Mouse (Mus musculus) ES-E14 (cell line): ENCODE measurements at regions not wholly inside any gene's neighbourhood (a gene's known extent, or its start where the extent isn't known, plus 50 kb on each side); places are given as distances from the start of the nearest gene placed in this dataset.

Experiments
- DNase-seq: peaks from one replicate; pipeline ENCODE4 v3.0.0-alpha.2; 2013; ENCODE audit warnings: low read depth, low spot score
- H3K27ac ChIP-seq: 2 replicates; pipeline ENCODE4 v1.5.1; 2012; ENCODE audit warnings: low read depth, mild to moderate bottlenecking, low read length, moderate library complexity, mixed read lengths; ENCODE audit not compliant: poor library complexity, insufficient read depth, severe bottlenecking
- H3K36me3 ChIP-seq: 2 replicates; pipeline ENCODE4 v1.6.1; 2012; ENCODE audit warnings: mild to moderate bottlenecking, low read length, moderate library complexity, mixed read lengths; ENCODE audit not compliant: control insufficient read depth, poor library complexity, insufficient read depth, severe bottlenecking
- H3K4me1 ChIP-seq, 2 experiments: fragments of 150-350 bp in 1 of 2; sonication (generic) in 1 of 2; 2 replicates each; pipeline ENCODE4 v1.6.1; 2012; ENCODE audit warnings: low read length in 2 of 2, mild to moderate bottlenecking in 1 of 2, mixed read lengths in 1 of 2; ENCODE audit not compliant: control insufficient read depth in 2 of 2, insufficient read depth in 2 of 2, poor library complexity in 1 of 2
- H3K4me3 ChIP-seq, 2 experiments: fragments of 150-350 bp in 1 of 2; sonication (generic) in 1 of 2; 2 replicates each; pipeline ENCODE4 v1.5.1; 2012; ENCODE audit warnings: low read length in 2 of 2, low read depth in 1 of 2, mild to moderate bottlenecking in 1 of 2, mixed read lengths in 1 of 2; ENCODE audit not compliant: insufficient read depth in 1 of 2, poor library complexity in 1 of 2, severe bottlenecking in 1 of 2
- H3K9ac ChIP-seq: 2 replicates; pipeline ENCODE4 v1.6.1; 2012; ENCODE audit warnings: low read depth, mild to moderate bottlenecking, low read length, mixed read lengths; ENCODE audit not compliant: poor library complexity, insufficient read depth, severe bottlenecking
- H3K9me3 ChIP-seq: fragments of 150-350 bp; sonication (generic); 2 replicates; pipeline ENCODE4 v1.6.1; 2012; ENCODE audit warnings: low read depth, mild to moderate bottlenecking, low read length; ENCODE audit not compliant: control insufficient read depth, insufficient read depth
- CHD2 ChIP-seq: IDR thresholded peaks from 2 replicates; pipeline ENCODE4 v1.6.1; 2014; ENCODE audit warnings: mild to moderate bottlenecking, low read depth, low read length, inconsistent platforms
- HCFC1 ChIP-seq: IDR thresholded peaks from 2 replicates; pipeline ENCODE4 v1.6.1; 2012; ENCODE audit warnings: low read length, inconsistent platforms, borderline replicate concordance; ENCODE audit not compliant: insufficient read depth
- MAFK ChIP-seq: IDR thresholded peaks from 2 replicates; pipeline ENCODE4 v1.6.1; 2014; ENCODE audit warnings: mild to moderate bottlenecking, low read depth, low read length, inconsistent platforms; ENCODE audit not compliant: insufficient read depth
- ZC3H11A ChIP-seq: IDR thresholded peaks from 2 replicates; pipeline ENCODE4 v1.6.1; 2012; ENCODE audit warnings: low read depth, mild to moderate bottlenecking, inconsistent platforms, low read length, borderline replicate concordance
- ZNF384 ChIP-seq: IDR thresholded peaks from 2 replicates; pipeline ENCODE4 v1.6.1; 2012; ENCODE audit warnings: low read depth, low read length, inconsistent platforms
- in situ Hi-C, 2 experiments: fragments of 600-800 bp; cut with MboI; formaldehyde crosslinking; loops; one replicate each; pipeline ENCODE4 v1.15.1; 2025; ENCODE audit warnings: low sequenced_read_pairs in 2 of 2, inconsistent platforms in 1 of 2; ENCODE audit not compliant: unreplicated experiment in 2 of 2

- no peak overlapping the region for H3K4me3 ChIP-seq
- no peak for TF ChIP-seq CHD2
- TF ChIP-seq ZNF384: no peak
- TF ChIP-seq ZC3H11A: no peak
- TF ChIP-seq HCFC1: no peak
- TF ChIP-seq MAFK: no peak
- H3K36me3 ChIP-seq: no peaks in the 10 kb centered on the region
- no peak overlapping the region for H3K9ac ChIP-seq
- H3K27ac ChIP-seq: no peak overlapping the region
- H3K9me3 ChIP-seq: no peaks in the 10 kb centered on the region
- H3K4me1 ChIP-seq: no peaks in the 10 kb centered on the region
- in situ Hi-C loops: no loop called here
- no peak for DNase-seq
These were observed 176.6 kb upstream of the Prr30 start for GRCm38 (mm10) chr14:101376690-101377089.

- in situ Hi-C loops: no loop called here
- Histone ChIP-seq H3K9ac (no peak overlapping the region), H3K27ac (no peak overlapping the region), H3K9me3 (no peaks in the 10 kb centered on the region), H3K4me1 (no peaks in the 10 kb centered on the region), H3K36me3 (no peaks in the 10 kb centered on the region), H3K4me3 (no peak overlapping the region)
- TF ChIP-seq HCFC1: no peak
- no peak for TF ChIP-seq ZNF384
- no peak for TF ChIP-seq ZC3H11A
- TF ChIP-seq CHD2: no peak
- no peak for TF ChIP-seq MAFK
- no peak for DNase-seq
These were observed 175.7 kb upstream of the Prr30 start for GRCm38 (mm10) chr14:101375833-101376232.

- TF ChIP-seq ZC3H11A (no peak), HCFC1 (no peak), ZNF384 (no peak), MAFK (no peak), CHD2 (no peak)
- in situ Hi-C loops: no loop called here
- no peak for DNase-seq
- Histone ChIP-seq H3K4me1 (no peaks in the 10 kb centered on the region), H3K9ac (no peak overlapping the region), H3K9me3 (no peaks in the 10 kb centered on the region), H3K27ac (no peak overlapping the region), H3K4me3 (no peak overlapping the region), H3K36me3 (no peaks in the 10 kb centered on the region)
These were observed 173.7 kb upstream of the Prr30 start for GRCm38 (mm10) chr14:101373864-101374263.

GRCm38 (mm10) chr14:101359860-101360259 is 159.7 kb upstream of the Prr30 start:
- Histone ChIP-seq H3K27ac (no peak overlapping the region), H3K36me3 (no peaks in the 10 kb centered on the region), H3K4me3 (no peak overlapping the region), H3K4me1 (no peaks in the 10 kb centered on the region), H3K9ac (no peak overlapping the region), H3K9me3 (no peaks in the 10 kb centered on the region)
- in situ Hi-C loops: no loop called here
- no peak for DNase-seq
- TF ChIP-seq CHD2: no peak
- TF ChIP-seq HCFC1: no peak
- no peak for TF ChIP-seq MAFK
- TF ChIP-seq ZC3H11A: no peak
- no peak for TF ChIP-seq ZNF384

- no peak overlapping the region for H3K27ac ChIP-seq
- no peak for DNase-seq
- no peak overlapping the region for H3K9ac ChIP-seq
- in situ Hi-C loops: no loop called here
- H3K9me3 ChIP-seq: no peaks in the 10 kb centered on the region
- TF ChIP-seq CHD2 (no peak), ZNF384 (no peak), MAFK (no peak), ZC3H11A (no peak), HCFC1 (no peak)
- H3K36me3 ChIP-seq: no peaks in the 10 kb centered on the region
- no peak overlapping the region for H3K4me3 ChIP-seq
- no peaks in the 10 kb centered on the region for H3K4me1 ChIP-seq
These were observed 152.9 kb upstream of the Prr30 start for GRCm38 (mm10) chr14:101353009-101353378.
